Mouse (Mus musculus): Measurements from ENCODE around the gene Acyp2.
"Not testable (repeated sequence)": the region's sequence is repeated elsewhere in the genome, so short reads cannot be mapped to it uniquely, and the experiment has no call there.

GRCm38 (mm10) chr11:30621386-30622363 is 27.7 kb downstream of the Acyp2 start:
- not testable (repeated sequence) for TF ChIP-seq CTCF (IDR thresholded peaks at IDR 0.05; ENCODE audit: low read depth, low read length); POLR2A (IDR thresholded peaks at IDR 0.05; ENCODE audit: extremely low read depth, insufficient read depth, low read length)
